Mouse (Mus musculus): ENCODE data around the gene Cmpk2.
A peak's percentile ranks its signal among the peaks of the same experiment; 100 is the strongest.
"Not testable (repeated sequence)": the region's sequence is repeated elsewhere in the genome, so short reads cannot be mapped to it uniquely, and the experiment has no call there.

The Cmpk2 gene

DNA sequence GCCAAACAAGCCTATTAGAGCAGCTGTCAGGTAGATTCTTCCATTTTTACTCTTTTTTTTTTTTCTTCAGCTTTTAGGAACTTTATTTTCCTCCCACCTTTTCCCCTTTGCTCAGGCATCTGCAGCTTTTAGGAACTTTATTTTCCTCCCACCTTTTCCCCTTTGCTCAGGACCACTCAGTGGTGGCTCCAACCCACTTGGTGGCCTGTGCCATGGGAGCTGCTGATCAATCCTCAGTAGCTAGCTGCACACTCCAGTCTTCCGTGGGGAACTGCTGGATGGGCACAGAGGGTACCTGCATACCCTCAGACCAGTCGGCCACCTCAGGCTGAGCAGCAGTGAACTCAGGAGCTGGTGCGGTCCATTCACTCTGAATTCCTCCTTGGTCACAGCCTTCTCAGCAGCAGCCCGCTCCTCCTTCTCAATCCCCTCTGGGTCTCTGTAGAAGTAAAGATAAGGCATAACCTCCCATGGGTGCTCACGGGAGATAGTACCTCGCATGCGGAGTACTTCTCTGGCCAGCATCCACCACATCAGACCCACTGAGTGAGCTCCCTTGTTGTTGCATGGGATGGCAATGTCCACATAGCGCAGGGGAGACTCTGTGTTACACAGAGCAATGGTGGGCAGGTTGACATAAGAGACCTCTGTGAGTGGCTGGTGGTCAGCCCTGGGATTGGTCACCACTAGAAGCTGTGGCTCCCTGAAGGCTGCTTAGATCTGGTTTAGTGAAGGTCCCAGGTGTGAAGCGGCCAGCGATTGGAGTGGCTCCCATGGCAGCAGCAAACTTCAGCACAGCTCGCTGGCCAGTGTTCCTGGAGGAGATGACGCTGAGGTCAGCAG, 17.0 kb downstream of the Cmpk2 start:
- not testable (repeated sequence) for DNase-seq

GRCm38 (mm10) chr12:26487874-26488616, 19.0 kb downstream of the Cmpk2 start:
- peak; percentile 42 to 53 for DNase-seq

- DNase-seq, result no peak
Measured at GRCm38 (mm10) chr12:26488617-26489274, 19.7 kb downstream of the Cmpk2 start.

DNA sequence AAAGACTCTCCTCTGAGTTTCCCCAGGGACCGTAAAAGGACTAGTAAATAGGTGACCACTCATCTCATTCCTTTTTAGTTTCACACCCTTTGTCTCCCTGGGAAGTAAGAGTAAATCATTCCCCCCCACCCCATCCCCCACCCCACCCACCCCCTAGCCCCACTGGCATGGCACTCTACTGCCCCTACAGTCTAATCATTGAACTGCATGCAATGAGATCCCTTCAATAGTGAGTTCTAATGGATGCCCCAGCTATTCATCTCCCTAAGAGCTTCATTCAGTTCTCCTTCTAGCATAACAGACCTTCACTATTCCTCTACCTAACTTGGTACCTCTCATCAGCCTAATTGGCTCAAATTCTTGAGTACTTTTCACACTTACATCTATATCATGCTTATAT, 20.9 kb downstream of the Cmpk2 start:
- no peak for DNase-seq

DNA sequence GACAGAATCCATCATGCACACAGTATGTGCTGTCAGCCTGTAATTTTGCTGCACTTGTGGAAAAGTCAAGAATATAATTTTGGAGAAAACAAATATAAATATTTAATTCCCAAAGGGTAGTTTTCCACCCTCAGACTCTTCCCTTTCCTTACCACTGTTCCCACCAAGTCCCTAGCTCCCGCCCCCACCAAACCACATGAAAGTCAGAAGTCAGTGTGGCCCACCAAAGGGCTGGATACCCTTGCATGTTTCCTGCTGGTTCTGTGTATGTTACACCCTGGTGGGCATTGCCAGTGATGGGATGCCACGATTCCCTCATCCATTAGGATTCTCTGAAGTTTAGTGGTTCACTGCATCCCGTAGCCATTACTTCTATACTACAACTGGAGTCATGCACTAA, 32.0 kb downstream of the Cmpk2 start:
- DNase-seq, result no peak

DNA sequence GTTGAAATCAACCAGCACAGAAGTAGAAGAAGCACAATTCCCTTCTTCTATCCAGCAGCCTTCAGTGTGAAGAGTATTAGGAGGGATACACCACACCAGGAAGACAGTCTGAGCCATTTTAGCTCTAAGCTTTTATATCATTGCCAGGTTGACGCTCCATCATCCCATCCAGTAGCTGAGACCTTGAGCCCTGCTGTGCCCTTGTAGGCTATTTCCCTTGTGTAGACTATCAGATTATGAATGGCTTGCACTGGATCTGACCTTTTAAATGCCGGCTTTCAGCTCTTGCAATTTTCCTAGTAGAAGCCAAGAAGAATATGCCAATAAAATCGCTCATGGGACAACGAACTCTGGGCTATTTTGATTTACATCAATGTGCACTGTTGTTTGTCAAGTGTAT, 42.0 kb downstream of the Cmpk2 start:
- no peak for DNase-seq

DNA sequence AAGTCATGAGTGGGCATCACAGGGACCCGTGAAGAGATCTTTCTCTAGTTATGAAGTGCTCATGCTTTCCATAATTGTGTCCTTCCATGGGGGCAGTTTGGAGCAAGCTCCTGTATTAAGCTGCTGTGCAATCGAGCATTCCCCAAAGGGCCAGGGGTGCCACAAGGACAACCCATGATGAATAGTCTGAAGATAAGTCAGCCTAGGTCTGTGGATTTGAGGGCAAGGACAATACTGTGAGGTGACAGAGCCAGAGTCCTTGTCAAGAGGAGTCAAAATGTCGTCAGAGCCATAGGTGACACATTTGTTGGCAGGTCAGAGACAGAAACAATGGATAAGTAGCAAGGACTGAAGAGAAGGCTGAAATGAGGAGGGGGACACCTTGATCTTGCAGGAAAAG, 49.2 kb downstream of the Cmpk2 start:
- no peak for DNase-seq

- peak; percentile 66 to 80 for DNase-seq
Measured at GRCm38 (mm10) chr12:26524943-26525697, 56.1 kb downstream of the Cmpk2 start.

DNA sequence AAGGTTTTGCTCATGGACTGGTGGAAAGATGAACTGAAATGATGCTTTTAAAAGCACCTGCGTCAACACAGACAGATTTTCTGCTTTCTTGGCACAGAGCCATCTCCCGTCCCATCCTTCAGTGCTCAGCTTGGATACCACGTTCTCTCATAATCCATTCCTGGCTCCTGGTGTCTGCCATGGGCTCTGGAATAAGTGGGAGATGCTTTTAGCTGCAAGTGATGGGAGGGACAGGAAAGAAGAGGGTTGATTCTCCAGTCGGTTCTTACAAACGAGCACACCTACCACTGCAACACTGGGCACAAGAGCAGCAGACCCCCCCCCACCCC, 56.7 kb downstream of the Cmpk2 start:
- no peak for DNase-seq
